Mouse (Mus musculus): ENCODE measurements around the gene Fkbp4. TPM values are rescaled to one million over a fixed set of nuclear protein-coding genes. Genes with fewer than 3 reads are reported as not detected.

The Fkbp4 gene
- polyA plus RNA-seq, 1 experiment, result 102 TPM

DNA sequence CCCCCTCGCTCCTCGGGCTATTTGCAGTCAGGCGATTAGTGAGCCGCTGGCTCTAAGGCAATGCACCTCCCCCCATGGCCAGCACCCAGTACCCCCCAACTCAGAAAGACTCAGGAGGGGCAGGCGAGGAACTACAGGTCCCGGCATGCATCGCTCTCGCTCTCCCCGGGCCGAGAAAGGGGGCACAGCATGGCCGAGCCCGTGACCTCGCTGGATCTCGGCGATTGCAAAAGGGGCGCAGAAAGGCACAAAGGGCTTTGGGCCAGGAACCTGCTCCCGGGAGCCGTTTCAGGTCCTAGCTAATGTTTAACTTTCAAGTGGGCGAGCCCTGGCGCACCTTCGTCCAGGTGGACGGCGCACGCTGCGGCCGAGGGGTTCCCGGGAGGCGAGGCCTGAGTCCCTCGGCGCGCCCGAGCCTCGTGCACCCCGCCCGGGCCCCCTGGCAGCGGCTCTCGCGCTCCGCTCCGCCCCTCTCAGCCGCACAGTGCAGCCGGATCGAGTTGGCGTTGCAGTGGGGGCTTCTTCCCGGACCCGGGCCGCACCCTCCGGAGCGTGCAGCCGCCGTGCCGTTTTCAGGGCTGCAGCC is 653 bp downstream of the Fkbp4 start:
- Histone ChIP-seq H3K4me3 (ENCODE audit: insufficient read depth, low read length) (peak overlapping the region; percentile 94), H3K4me1 (ENCODE audit: control insufficient read depth, insufficient read depth, low read length) (peaks cover 3% of the 10 kb centered on the region; the same call in 1 of the 2 replicates), H3K27ac (ENCODE audit: insufficient read depth, low read length) (peak overlapping the region; percentile 35; the same call in 1 of the 2 replicates)
- TF ChIP-seq CTCF (IDR thresholded peaks at IDR 0.05; ENCODE audit: borderline replicate concordance, insufficient read depth, low read length) (no peak), POLR2A (IDR thresholded peaks at IDR 0.05; ENCODE audit: low read depth, low read length) (peak; percentile 18; the same call in 1 of the 2 replicates)

DNA sequence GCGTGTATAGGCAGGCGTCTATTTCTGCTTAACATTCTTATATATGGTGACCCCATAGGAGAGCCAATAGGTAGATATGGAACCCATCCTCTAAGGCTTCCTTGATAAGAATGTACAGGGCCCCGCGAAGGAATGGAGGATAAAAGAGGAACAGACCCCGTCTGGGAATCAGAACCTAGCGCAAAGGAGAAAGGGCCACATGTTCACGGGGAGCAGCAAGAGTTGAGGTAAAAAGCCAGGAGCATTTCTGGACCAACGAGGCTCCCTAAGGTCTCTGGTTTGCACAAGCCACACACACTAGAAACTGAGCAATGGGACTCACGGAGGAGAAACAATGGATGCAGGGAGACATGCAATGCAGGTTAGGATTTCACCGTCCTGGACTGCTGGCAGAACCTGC is 1.2 kb downstream of the Fkbp4 start:
- TF ChIP-seq CTCF (IDR thresholded peaks at IDR 0.05; ENCODE audit: borderline replicate concordance, insufficient read depth, low read length), result no peak
- TF ChIP-seq POLR2A (IDR thresholded peaks at IDR 0.05; ENCODE audit: low read depth, low read length), result no peak
- peaks cover 3% of the 10 kb centered on the region; the same call in 1 of the 2 replicates for H3K4me1 ChIP-seq (ENCODE audit: control insufficient read depth, insufficient read depth, low read length)
- peak overlapping the region; percentile 94 for H3K4me3 ChIP-seq (ENCODE audit: insufficient read depth, low read length)
- no peak overlapping the region for H3K27ac ChIP-seq (ENCODE audit: insufficient read depth, low read length)

DNA sequence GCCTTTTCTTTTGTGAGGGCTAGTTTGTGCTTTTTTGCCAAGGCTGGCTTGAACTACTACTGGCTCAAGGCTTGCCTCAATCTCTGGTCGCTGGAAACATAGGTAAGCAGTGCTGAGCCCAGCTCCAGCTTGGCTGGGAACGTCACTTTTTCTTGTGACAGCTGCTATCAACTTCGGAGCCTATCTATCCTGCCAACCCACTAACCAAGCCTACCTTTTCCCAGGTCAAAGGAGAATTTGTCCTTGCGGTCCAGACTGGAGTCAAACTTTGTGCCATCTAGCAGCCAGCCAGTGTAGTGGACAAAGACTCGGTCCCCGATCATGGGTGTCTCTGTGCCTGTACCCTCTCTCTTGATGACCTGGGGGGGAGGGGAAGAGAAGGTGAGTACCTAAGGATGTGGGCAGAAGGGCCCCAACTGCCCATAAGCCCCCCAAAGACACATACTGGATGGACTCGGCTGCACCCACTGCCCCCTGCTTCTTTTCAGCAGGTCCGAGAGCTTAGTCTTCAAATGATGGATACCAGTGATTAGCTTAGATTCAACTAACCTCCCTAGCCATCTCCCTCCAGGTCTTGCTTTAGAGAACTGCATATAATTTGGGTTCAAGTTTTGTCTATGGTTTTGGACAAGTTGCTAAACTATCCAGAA is 2.0 kb downstream of the Fkbp4 start:
- Histone ChIP-seq H3K27ac (ENCODE audit: insufficient read depth, low read length) (no peak overlapping the region), H3K4me1 (ENCODE audit: control insufficient read depth, insufficient read depth, low read length) (peaks cover 3% of the 10 kb centered on the region; the same call in 1 of the 2 replicates), H3K4me3 (ENCODE audit: insufficient read depth, low read length) (peak overlapping the region; percentile 94)
- no peak for TF ChIP-seq CTCF (IDR thresholded peaks at IDR 0.05; ENCODE audit: borderline replicate concordance, insufficient read depth, low read length)
- no peak for TF ChIP-seq POLR2A (IDR thresholded peaks at IDR 0.05; ENCODE audit: low read depth, low read length)

DNA sequence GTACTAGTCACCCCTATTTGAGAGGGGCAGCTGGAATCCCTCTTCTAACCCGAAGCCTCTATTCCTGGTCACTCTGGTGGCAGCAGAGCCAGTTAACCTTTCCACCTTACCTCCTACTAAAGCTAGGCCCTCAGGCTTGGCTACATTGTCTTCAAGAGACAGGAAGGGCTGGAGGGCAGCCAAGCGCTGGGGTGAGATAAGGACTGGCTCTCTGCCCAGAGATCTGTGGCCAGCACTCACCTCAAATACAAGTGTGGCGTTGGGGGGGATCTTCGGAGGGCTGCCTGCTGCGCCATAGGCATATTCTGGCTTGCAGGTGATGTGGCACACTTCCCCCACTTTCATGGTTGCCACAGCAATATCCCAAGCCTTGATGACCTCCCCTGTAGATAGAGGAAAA is 3.0 kb downstream of the Fkbp4 start:
- no peak for TF ChIP-seq CTCF (IDR thresholded peaks at IDR 0.05; ENCODE audit: borderline replicate concordance, insufficient read depth, low read length)
- no peak for TF ChIP-seq POLR2A (IDR thresholded peaks at IDR 0.05; ENCODE audit: low read depth, low read length)
- H3K4me1 ChIP-seq (ENCODE audit: control insufficient read depth, insufficient read depth, low read length), result peaks cover 3% of the 10 kb centered on the region; the same call in 1 of the 2 replicates
- no peak overlapping the region for H3K4me3 ChIP-seq (ENCODE audit: insufficient read depth, low read length)
- H3K27ac ChIP-seq (ENCODE audit: insufficient read depth, low read length), result no peak overlapping the region

DNA sequence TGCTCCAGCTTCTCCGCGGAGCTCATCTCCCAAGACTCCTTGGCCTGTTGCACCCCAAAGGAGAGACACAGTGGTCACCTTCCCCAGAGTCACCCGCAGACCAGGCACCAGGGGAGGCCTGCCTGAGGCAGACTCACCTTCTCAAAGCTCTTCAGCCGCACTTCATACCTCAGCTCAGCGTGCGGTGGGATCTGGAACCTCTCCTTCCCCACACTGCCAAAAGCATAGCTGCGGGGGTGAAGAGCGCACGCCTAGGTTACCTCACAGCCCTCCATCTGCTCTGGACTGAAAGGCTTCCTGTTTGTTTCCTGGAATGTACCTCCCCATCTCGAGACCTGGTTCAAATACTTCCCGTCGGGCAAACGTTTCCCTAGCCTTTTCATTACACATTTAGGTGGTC is 4.9 kb downstream of the Fkbp4 start:
- H3K4me1 ChIP-seq (ENCODE audit: control insufficient read depth, insufficient read depth, low read length), result peaks cover 3% of the 10 kb centered on the region; the same call in 1 of the 2 replicates
- no peak overlapping the region for H3K4me3 ChIP-seq (ENCODE audit: insufficient read depth, low read length)
- TF ChIP-seq CTCF (IDR thresholded peaks at IDR 0.05; ENCODE audit: borderline replicate concordance, insufficient read depth, low read length) (no peak), POLR2A (IDR thresholded peaks at IDR 0.05; ENCODE audit: low read depth, low read length) (no peak)
- H3K27ac ChIP-seq (ENCODE audit: insufficient read depth, low read length), result no peak overlapping the region

DNA sequence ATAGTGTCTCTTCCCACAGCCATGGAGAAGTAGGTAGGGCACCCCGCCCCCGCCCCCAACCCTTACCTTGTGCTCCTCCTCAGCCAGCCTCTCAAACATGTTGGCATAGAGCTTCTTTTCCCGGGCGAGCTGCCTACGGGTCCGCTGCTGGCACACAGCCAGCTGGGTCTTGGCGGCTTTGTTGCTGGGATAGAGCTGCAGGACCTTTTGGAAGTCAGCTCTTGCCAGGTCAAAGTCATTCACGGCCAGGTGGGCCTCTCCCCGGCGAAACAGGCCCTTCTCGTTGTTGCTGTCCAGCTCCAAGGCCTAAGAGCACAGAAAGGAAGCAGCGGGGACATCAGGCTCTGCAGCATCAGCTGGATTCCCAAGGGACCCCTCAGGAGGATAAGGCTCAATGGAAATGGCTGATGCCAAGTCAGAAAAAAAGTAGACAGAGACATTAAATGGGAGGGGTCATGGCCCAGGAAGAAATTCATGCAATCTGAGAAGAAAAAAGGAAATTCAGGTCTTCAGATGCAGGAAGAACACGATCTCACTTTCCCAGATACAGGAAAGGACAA is 6.0 kb downstream of the Fkbp4 start:
- Histone ChIP-seq H3K27ac (ENCODE audit: insufficient read depth, low read length) (no peak overlapping the region), H3K4me3 (ENCODE audit: insufficient read depth, low read length) (no peak overlapping the region), H3K4me1 (ENCODE audit: control insufficient read depth, insufficient read depth, low read length) (peaks cover 3% of the 10 kb centered on the region; the same call in 1 of the 2 replicates)
- TF ChIP-seq CTCF (IDR thresholded peaks at IDR 0.05; ENCODE audit: borderline replicate concordance, insufficient read depth, low read length) (no peak), POLR2A (IDR thresholded peaks at IDR 0.05; ENCODE audit: low read depth, low read length) (no peak)

DNA sequence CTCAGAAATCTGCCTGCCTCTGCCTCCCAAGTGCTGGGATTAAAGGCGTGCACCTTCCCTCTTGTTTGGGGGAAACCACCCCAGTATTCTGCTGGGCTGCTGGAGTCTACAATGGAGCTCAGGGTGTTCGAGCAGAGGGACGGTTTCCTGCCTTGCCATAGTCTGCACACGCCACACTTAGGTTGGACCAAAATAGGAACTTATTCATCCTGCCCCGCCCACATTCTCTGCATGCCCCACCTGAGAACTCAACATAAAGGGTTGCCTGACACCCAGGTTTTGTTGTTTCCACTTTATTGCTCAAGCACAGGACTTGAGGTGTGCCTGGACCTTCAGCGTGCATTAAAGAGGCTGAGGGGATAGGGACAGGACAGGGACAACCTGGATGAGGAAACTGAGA is 8.7 kb downstream of the Fkbp4 start:
- Histone ChIP-seq H3K4me1 (ENCODE audit: control insufficient read depth, insufficient read depth, low read length) (no peaks in the 10 kb centered on the region), H3K4me3 (ENCODE audit: insufficient read depth, low read length) (no peak overlapping the region), H3K27ac (ENCODE audit: insufficient read depth, low read length) (no peak overlapping the region)
- no peak for TF ChIP-seq POLR2A (IDR thresholded peaks at IDR 0.05; ENCODE audit: low read depth, low read length)
- TF ChIP-seq CTCF (IDR thresholded peaks at IDR 0.05; ENCODE audit: borderline replicate concordance, insufficient read depth, low read length), result no peak

DNA sequence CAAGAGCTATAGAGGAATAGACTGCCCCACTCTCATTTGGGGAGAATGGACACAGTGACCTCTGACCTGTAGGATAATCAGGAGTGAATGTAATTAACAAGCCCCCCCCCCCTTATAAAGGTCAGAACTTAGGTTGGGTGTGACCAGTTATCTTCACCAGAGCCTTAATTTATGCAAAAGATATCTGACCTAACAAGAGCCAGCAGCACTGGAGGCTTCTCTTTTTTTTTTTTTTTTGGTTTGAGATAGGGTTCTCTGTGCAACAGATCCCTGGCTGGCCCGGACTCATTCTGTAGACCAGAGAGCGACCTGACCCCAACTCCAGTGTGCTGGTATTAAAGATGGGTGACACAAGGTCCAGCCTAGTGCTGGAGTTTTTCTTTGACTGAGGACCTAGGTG is 9.2 kb downstream of the Fkbp4 start:
- Histone ChIP-seq H3K4me1 (ENCODE audit: control insufficient read depth, insufficient read depth, low read length) (no peaks in the 10 kb centered on the region), H3K27ac (ENCODE audit: insufficient read depth, low read length) (no peak overlapping the region), H3K4me3 (ENCODE audit: insufficient read depth, low read length) (no peak overlapping the region)
- no peak for TF ChIP-seq CTCF (IDR thresholded peaks at IDR 0.05; ENCODE audit: borderline replicate concordance, insufficient read depth, low read length)
- no peak for TF ChIP-seq POLR2A (IDR thresholded peaks at IDR 0.05; ENCODE audit: low read depth, low read length)

DNA sequence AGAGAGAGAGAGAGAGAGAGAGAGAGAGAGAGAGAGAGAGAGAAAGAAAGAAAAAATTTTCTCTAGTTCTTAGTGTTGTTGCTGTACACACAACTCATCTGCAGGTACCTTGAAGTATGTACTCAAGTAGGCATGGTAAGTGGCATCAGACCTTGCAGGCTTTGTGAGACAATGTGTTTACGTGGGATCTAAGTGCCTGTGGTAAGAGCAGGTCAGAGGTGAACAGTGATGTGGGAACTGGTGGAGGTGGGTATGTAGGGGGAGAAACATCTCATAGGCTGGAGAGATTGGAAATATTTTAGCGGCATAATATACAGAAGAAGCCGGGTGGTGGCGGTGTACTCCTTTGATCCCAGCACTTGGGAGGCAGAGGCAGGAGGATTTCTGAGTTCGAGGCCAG is 10.9 kb downstream of the Fkbp4 start:
- Histone ChIP-seq H3K4me3 (ENCODE audit: insufficient read depth, low read length) (no peak overlapping the region), H3K27ac (ENCODE audit: insufficient read depth, low read length) (no peak overlapping the region), H3K4me1 (ENCODE audit: control insufficient read depth, insufficient read depth, low read length) (no peaks in the 10 kb centered on the region)
- no peak for TF ChIP-seq POLR2A (IDR thresholded peaks at IDR 0.05; ENCODE audit: low read depth, low read length)
- TF ChIP-seq CTCF (IDR thresholded peaks at IDR 0.05; ENCODE audit: borderline replicate concordance, insufficient read depth, low read length), result no peak

DNA sequence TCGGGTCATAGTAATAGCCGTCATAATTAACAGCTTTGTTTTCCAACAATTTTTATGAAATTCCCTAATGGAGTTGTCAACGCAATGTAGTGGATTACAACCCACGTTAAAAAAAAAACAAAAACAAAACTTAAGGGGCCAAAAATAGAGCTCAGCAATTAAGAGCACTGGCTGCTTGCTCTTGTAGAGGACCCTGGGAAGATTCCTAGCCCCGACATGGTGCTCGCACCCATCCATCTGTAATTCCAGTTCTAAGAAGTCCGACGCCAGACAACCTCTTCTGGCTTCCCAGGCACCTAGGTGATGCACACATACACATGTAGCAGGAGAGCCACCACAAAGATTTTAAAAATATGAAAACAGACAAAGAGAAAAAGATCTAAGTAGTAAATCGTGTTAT is 13.4 kb downstream of the Fkbp4 start:
- Histone ChIP-seq H3K4me3 (ENCODE audit: insufficient read depth, low read length) (peak overlapping the region; percentile 45; the same call in 1 of the 2 replicates), H3K4me1 (ENCODE audit: control insufficient read depth, insufficient read depth, low read length) (peaks cover 6% of the 10 kb centered on the region; the same call in 1 of the 2 replicates), H3K27ac (ENCODE audit: insufficient read depth, low read length) (peak overlapping the region; percentile 89)
- no peak for TF ChIP-seq POLR2A (IDR thresholded peaks at IDR 0.05; ENCODE audit: low read depth, low read length)
- TF ChIP-seq CTCF (IDR thresholded peaks at IDR 0.05; ENCODE audit: borderline replicate concordance, insufficient read depth, low read length), result no peak
